Mouse (Mus musculus) myocyte (in vitro differentiated cells): ENCODE data around the gene Itpr1. TPM values are rescaled to one million over a fixed set of nuclear protein-coding genes. Genes with fewer than 3 reads are reported as not detected.

Source experiments
- H3K27me3 ChIP-seq: one replicate; pipeline ENCODE4 v1.6.1; 2011; ENCODE audit not compliant: control insufficient read depth, insufficient read depth, insufficient read length
- H3K36me3 ChIP-seq: one replicate; pipeline ENCODE4 v1.6.1; 2011; ENCODE audit not compliant: control insufficient read depth, insufficient read depth
- H3K4me2 ChIP-seq: one replicate; pipeline ENCODE4 v1.6.1; 2011; ENCODE audit warnings: low read depth, control low read depth
- H3K4me3 ChIP-seq: one replicate; pipeline ENCODE4 v1.5.1; 2011; ENCODE audit warnings: mild to moderate bottlenecking, control low read depth, moderate library complexity
- H3K79me2 ChIP-seq: one replicate; pipeline ENCODE4 v1.6.1; 2011; ENCODE audit not compliant: control insufficient read depth, insufficient read depth
- H3ac ChIP-seq: one replicate; pipeline ENCODE4 v1.6.1; 2011; ENCODE audit not compliant: control insufficient read depth, insufficient read length
- CEBPB ChIP-seq: IDR thresholded peaks from 2 replicates; pipeline ENCODE4 v1.6.1; 2011; ENCODE audit warnings: mild to moderate bottlenecking, moderate library complexity; ENCODE audit not compliant: poor library complexity, insufficient read depth, severe bottlenecking
- E2F4 ChIP-seq: IDR thresholded peaks from one replicate; pipeline ENCODE4 v1.6.1; 2011; ENCODE audit warnings: mild to moderate bottlenecking, control low read depth, moderate library complexity; ENCODE audit not compliant: insufficient read depth
- MAX ChIP-seq: IDR thresholded peaks from one replicate; pipeline ENCODE4 v1.6.1; 2011; ENCODE audit warnings: low read depth, mild to moderate bottlenecking, control low read depth
- MYOD1 ChIP-seq, 3 experiments: IDR thresholded peaks; one replicate each; pipeline ENCODE4 v1.6.1; 2011; ENCODE audit warnings: control low read depth in 2 of 3, low read depth in 2 of 3, mild to moderate bottlenecking in 2 of 3, moderate library complexity in 1 of 3; ENCODE audit not compliant: insufficient read length in 2 of 3, control insufficient read depth in 1 of 3
- MYOG ChIP-seq, 3 experiments: IDR thresholded peaks; one replicate each; pipeline ENCODE4 v1.6.1; 2011; ENCODE audit warnings: control low read depth in 2 of 3, low read depth in 2 of 3, mild to moderate bottlenecking in 2 of 3; ENCODE audit not compliant: insufficient read length in 2 of 3, control insufficient read depth in 1 of 3, insufficient read depth in 1 of 3
- POLR2A ChIP-seq: IDR thresholded peaks from one replicate; pipeline ENCODE4 v1.6.1; 2011; ENCODE audit warnings: low read depth, mild to moderate bottlenecking, control low read depth, moderate library complexity; ENCODE audit not compliant: insufficient read length
- POLR2AphosphoS2 ChIP-seq: IDR thresholded peaks from one replicate; pipeline ENCODE4 v1.6.1; 2011; ENCODE audit warnings: low read depth, control low read depth; ENCODE audit not compliant: insufficient read length
- REST ChIP-seq: IDR thresholded peaks from one replicate; pipeline ENCODE4 v1.6.1; 2011; ENCODE audit warnings: mild to moderate bottlenecking, control low read depth, moderate library complexity; ENCODE audit not compliant: insufficient read depth, insufficient read length
- SRF ChIP-seq: IDR thresholded peaks from one replicate; pipeline ENCODE4 v1.6.1; 2011; ENCODE audit warnings: low read depth; ENCODE audit not compliant: control insufficient read depth, insufficient read length
- TCF12 ChIP-seq: IDR thresholded peaks from one replicate; pipeline ENCODE4 v1.6.1; 2011; ENCODE audit warnings: mild to moderate bottlenecking, control low read depth; ENCODE audit not compliant: poor library complexity, insufficient read depth, severe bottlenecking
- TCF3 ChIP-seq: IDR thresholded peaks from one replicate; pipeline ENCODE4 v1.6.1; 2011; ENCODE audit warnings: low read depth, control low read depth; ENCODE audit not compliant: insufficient read length
- USF1 ChIP-seq: IDR thresholded peaks from one replicate; pipeline ENCODE4 v1.6.1; 2011; ENCODE audit warnings: low read depth, mild to moderate bottlenecking, control low read depth, moderate library complexity
- polyA plus RNA-seq: library from polyadenylated mRNA; unstranded; fragments of >200 nt; fragmentation: generic; extraction: Trizol; gene quantifications from one replicate; pipeline ENCODE4 v1.2.1, GENCODE M21; 2012; ENCODE audit warnings: missing spikeins

The Itpr1 gene
- polyA plus RNA-seq, 1 experiment, result 3.1 TPM

DNA sequence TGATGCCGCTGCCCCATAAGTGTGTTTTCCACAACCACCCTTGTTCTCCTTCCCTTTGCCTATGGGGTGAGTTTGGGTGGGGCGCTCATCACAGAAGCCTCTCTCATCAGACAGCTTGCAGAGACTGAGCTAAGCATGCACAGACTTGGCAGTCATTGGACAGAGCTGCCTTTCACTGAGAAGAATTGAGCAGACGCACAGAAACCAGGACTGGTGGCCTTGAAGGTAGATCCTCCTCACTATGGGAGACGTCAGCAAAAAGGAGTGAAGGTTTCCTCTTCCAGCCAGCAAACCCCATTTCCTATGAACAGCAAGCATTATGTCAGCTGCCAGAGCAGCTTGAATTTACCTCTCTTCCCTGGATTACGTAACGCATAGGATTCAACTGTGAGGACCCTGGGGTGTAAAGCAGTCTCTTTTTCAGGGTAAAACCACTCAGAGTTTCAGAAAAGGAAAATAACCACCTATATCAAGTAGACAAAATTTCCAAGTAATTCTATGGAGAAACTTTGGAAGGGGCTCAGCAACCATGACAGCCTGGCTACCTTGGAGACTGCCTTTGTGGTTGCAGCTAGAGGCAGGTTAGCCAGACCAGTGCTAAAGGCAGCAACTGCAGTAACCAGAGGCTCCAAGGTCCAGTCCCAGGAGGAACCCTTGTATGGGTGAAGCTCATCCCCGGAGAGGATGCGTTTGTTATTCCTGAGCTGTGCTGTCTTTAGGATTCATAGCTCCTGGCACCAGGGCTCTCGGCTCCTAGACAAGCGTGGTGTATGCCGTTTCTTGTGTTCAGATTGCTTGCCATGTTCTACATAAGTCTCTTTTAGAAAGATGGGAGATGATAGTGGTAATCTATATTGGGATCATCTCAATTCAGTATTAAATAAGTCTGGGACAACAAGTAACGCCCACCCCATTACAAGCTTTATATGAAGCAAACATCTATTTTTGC lies 91.0 kb downstream of the Itpr1 start:
- no peaks in the 10 kb centered on the region for H3K79me2 ChIP-seq

DNA sequence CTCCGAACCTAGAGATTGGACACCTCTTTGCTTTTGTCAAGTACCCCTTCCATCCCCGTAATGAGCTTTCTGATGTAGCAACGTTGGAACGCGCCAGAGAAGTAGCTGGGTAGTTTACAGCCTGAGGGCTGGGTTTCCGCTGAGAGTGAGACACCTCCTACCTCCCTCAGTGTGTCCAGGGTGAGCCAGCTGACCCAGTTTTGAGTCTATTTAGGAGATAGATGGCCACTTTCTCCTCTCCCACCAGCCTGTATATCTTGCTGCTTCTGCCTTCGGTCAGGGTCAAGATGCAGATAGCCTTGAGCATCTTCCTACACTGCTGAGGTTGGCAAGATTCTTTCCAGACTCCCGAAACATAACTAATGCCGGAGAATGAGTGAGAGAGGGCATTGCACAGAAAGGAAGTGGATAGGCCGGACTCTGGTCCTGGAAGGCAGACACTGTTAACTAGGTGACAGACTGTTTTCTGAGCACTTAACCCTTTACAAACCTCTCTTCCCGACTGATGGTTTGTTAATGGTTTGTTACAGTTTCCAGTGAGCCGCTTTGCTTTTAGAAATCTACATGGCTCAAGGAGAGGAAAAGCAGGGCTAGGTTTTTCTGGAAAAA lies 92.4 kb downstream of the Itpr1 start:
- no peak overlapping the region for H3K4me2 ChIP-seq
- no peaks in the 10 kb centered on the region for H3K27me3 ChIP-seq
- no peaks in the 10 kb centered on the region for H3K79me2 ChIP-seq
- no peak for TF ChIP-seq MAX
- no peak for TF ChIP-seq USF1
- TF ChIP-seq SRF, result no peak
- TF ChIP-seq MYOG (IDR thresholded peaks at IDR 0.05; ENCODE audit: control insufficient read depth in 1 of 3, insufficient read depth in 1 of 3, insufficient read length in 2 of 3, low read depth in 2 of 3), result no peak
- no peak for TF ChIP-seq MYOD1 (IDR thresholded peaks at IDR 0.05; ENCODE audit: control insufficient read depth in 1 of 3, insufficient read length in 2 of 3, low read depth in 2 of 3)
- no peak for TF ChIP-seq TCF12
- no peak for TF ChIP-seq CEBPB
- no peak for TF ChIP-seq REST
- TF ChIP-seq E2F4, result no peak
- no peak for TF ChIP-seq POLR2A
- no peak for TF ChIP-seq POLR2AphosphoS2
- no peak for TF ChIP-seq TCF3
- no peaks in the 10 kb centered on the region for H3K36me3 ChIP-seq
- H3K4me3 ChIP-seq, result no peak overlapping the region
- H3ac ChIP-seq, result no peak overlapping the region

More for the DNA sequence above, 91.0 kb downstream of the Itpr1 start:
- H3K27me3 ChIP-seq, result no peaks in the 10 kb centered on the region
- TF ChIP-seq POLR2A (no peak), POLR2AphosphoS2 (no peak)
- H3K36me3 ChIP-seq, result no peaks in the 10 kb centered on the region
- H3K4me3 ChIP-seq, result no peak overlapping the region
- H3K4me2 ChIP-seq, result no peak overlapping the region
- no peak overlapping the region for H3ac ChIP-seq

DNA sequence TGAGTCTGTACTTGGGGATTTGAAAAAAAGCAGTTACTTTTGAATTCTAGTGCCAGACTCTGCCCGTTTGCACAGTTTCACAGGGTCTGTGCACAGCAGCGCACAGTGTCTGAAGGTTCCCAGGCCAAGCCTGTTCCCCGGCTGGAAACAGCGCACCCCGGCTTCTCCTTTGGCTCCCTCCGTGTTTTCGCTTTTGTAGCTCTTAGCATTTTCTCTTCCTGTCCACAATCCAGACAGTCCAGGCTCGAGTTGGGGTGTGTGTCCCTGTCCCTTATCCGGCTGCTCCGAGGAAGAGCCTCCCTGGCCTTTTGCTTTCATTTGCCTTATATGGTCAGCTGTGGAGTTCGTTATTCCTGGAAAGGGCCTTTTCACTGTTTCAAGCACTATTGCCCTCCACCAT lies 93.3 kb downstream of the Itpr1 start:
- H3K36me3 ChIP-seq, result no peaks in the 10 kb centered on the region
- peak overlapping the region; percentile 63 for H3K4me2 ChIP-seq
- H3K27me3 ChIP-seq, result no peaks in the 10 kb centered on the region
- H3K79me2 ChIP-seq, result no peaks in the 10 kb centered on the region
- no peak overlapping the region for H3K4me3 ChIP-seq
- H3ac ChIP-seq, result no peak overlapping the region
- TF ChIP-seq REST, result no peak
- TF ChIP-seq USF1, result no peak
- TF ChIP-seq SRF, result peak; percentile 94

DNA sequence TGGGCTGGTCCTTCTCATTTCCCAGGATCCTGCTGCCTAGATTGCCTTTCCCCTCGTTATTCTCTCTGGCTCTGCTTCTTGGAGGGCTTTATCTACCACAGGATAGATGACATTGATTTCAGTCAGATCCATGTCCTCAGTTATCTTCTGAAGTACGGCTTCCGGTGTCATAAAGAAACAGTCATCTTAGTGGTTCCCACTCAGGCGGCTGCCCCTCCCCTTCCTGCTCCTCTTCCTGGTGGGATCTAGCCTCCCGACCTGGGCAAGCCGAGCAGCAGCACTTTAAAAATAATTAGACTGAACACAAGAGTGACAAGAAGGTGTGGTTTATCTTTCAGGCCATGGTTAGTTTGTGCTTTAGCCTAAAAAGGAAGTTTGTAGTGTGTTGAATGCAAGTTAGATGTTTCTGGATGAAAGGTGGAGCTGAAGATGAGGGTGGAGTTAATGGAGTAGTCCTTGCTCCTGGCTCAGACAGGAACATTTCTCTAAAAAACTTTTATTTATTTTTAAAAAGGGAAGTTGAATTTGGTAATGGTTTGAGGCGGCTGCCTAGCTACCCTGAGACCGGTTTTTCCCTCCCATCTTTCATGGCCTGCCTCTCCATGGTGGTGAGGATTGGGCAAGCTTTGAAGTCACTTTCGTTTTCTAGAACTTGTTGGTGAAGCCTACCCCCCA lies 94.2 kb downstream of the Itpr1 start:
- TF ChIP-seq MYOD1 (IDR thresholded peaks at IDR 0.05; ENCODE audit: control insufficient read depth in 1 of 3, insufficient read length in 2 of 3, low read depth in 2 of 3) (no peak), MYOG (IDR thresholded peaks at IDR 0.05; ENCODE audit: control insufficient read depth in 1 of 3, insufficient read depth in 1 of 3, insufficient read length in 2 of 3, low read depth in 2 of 3) (no peak), MAX (no peak)
- Histone ChIP-seq H3ac (no peak overlapping the region), H3K4me2 (peak overlapping the region; percentile 63), H3K27me3 (no peaks in the 10 kb centered on the region), H3K79me2 (no peaks in the 10 kb centered on the region), H3K36me3 (no peaks in the 10 kb centered on the region), H3K4me3 (no peak overlapping the region)

DNA sequence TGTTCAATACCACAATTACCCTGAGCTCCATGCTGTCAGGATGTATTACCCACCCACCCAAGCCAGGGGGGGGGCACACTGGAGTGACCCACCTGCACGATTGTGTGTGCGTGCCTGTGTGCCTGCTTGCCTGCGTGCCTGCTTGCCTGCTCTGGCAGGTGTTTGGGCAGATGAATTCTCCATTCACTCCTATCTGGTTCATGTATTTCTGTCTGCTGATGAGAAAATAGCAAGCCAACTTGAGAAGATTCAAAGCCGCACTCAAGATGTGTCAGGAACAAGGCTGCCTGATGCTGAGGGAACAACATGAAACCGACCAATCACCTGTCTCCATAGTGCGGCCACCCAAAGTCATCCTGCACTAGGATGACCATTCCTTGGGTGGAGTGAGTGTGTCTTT lies 94.9 kb downstream of the Itpr1 start:
- no peak for TF ChIP-seq SRF
- TF ChIP-seq E2F4, result no peak
- no peak for TF ChIP-seq TCF12
- no peak for TF ChIP-seq MYOD1 (IDR thresholded peaks at IDR 0.05; ENCODE audit: control insufficient read depth in 1 of 3, insufficient read length in 2 of 3, low read depth in 2 of 3)
- H3K79me2 ChIP-seq, result no peaks in the 10 kb centered on the region
- H3K36me3 ChIP-seq, result no peaks in the 10 kb centered on the region
- H3K27me3 ChIP-seq, result no peaks in the 10 kb centered on the region
- H3K4me2 ChIP-seq, result no peak overlapping the region
- H3ac ChIP-seq, result no peak overlapping the region
- H3K4me3 ChIP-seq, result no peak overlapping the region
